Mouse (Mus musculus): ENCODE data around the gene Crlf1. TPM values are rescaled to one million over a fixed set of nuclear protein-coding genes. Genes with fewer than 3 reads are reported as not detected.

The Crlf1 gene
- total and polyA plus RNA-seq, 3 experiments = 3.8 to 26.6 TPM; not detected in 1

- no peak for TF ChIP-seq TAL1 (IDR thresholded peaks at IDR 0.05; ENCODE audit: low read length)
- TF ChIP-seq MYB (IDR thresholded peaks at IDR 0.05; ENCODE audit: low read depth, low read length) = no peak
These were observed 9.6 kb downstream of the Crlf1 start (continued) for GRCm38 (mm10) chr8:70502540-70502939.

- Histone ChIP-seq H3K79me2 (ENCODE audit: control insufficient read depth, insufficient read depth, low read length, poor library complexity) (peaks cover 16% of the 10 kb centered on the region), H3K9ac (ENCODE audit: control insufficient read depth, low read depth, low read length, poor library complexity, severe bottlenecking) (peak overlapping the region; percentile 88), H3K9me3 (replicated peaks; ENCODE audit: insufficient read depth, low read length) (no peaks in the 10 kb centered on the region), H3K36me3 (ENCODE audit: control insufficient read depth in 1 of 2, insufficient read depth in 2 of 2, low read length in 2 of 2) (peaks cover 2 to 18% of the 10 kb centered on the region in 2 experiments; a peak in 3 of 4 replicates), H3K27me3 (ENCODE audit: control insufficient read depth in 1 of 2, insufficient read depth in 2 of 2, low read length in 2 of 2) (no peaks in the 10 kb centered on the region), H3K4me3 (ENCODE audit: control insufficient read depth in 1 of 2, insufficient read depth in 1 of 2, low read depth in 2 of 2, low read length in 2 of 2) (peak overlapping the region; percentile 54 to 84), H3K4me1 (ENCODE audit: control insufficient read depth in 1 of 2, insufficient read depth in 2 of 2, low read length in 2 of 2) (peaks cover 3 to 39% of the 10 kb centered on the region in 2 experiments; a peak in 3 of 4 replicates), H3K27ac (ENCODE audit: control insufficient read depth, low read depth, low read length) (peak overlapping the region; percentile 82)
- peak; percentile 76 for DNase-seq (ENCODE audit: low read depth, low spot score)
- TF ChIP-seq ZMIZ1 (IDR thresholded peaks at IDR 0.05; ENCODE audit: low read depth, low read length) (no peak), JUND (IDR thresholded peaks at IDR 0.05; ENCODE audit: low read depth, low read length) (no peak), ZKSCAN1 (IDR thresholded peaks at IDR 0.05; ENCODE audit: low read depth, low read length) (no peak), UBTF (IDR thresholded peaks at IDR 0.05; ENCODE audit: borderline replicate concordance, insufficient read depth, low read depth, low read length) (0 out of 2 replicates have a peak, but pooled peaks have one; percentile 44), POLR2AphosphoS2 (IDR thresholded peaks at IDR 0.05; ENCODE audit: low read length) (no peak; the same call in 1 of the 2 replicates), SMC3 (IDR thresholded peaks at IDR 0.05; ENCODE audit: low read depth, low read length) (peak; percentile 91), POLR2A (IDR thresholded peaks at IDR 0.05; ENCODE audit: control insufficient read depth in 1 of 2, insufficient read depth in 1 of 2, low read depth in 1 of 2, low read length in 2 of 2, poor library complexity in 1 of 2) (0 out of 4 replicates have a peak, but pooled peaks of 1 of the 2 experiments have one; percentile 39), KAT2A (conservative IDR thresholded peaks at IDR 0.05; ENCODE audit: low read depth, low read length) (no peak), MEF2A (IDR thresholded peaks at IDR 0.05; ENCODE audit: extremely low read depth, insufficient replicate concordance, low read depth, low read length, poor library complexity, severe bottlenecking) (no peak), GATA1 (IDR thresholded peaks at IDR 0.05; ENCODE audit: low read depth, low read length) (no peak), GABPA (IDR thresholded peaks at IDR 0.05; ENCODE audit: low read depth, low read length) (no peak), NELFE (IDR thresholded peaks at IDR 0.05; ENCODE audit: low read depth, low read length) (no peak; the same call in 1 of the 2 replicates), MXI1 (IDR thresholded peaks at IDR 0.05; ENCODE audit: low read depth, low read length) (no peak), USF2 (IDR thresholded peaks at IDR 0.05; ENCODE audit: borderline replicate concordance in 1 of 2, insufficient read depth in 1 of 2, low read depth in 1 of 2, low read length in 2 of 2) (no peak), MYC (IDR thresholded peaks at IDR 0.05; ENCODE audit: low read depth, low read length) (no peak), NRF1 (IDR thresholded peaks at IDR 0.05; ENCODE audit: insufficient read depth, low read depth, low read length, poor library complexity, severe bottlenecking) (no peak), TAL1 (IDR thresholded peaks at IDR 0.05; ENCODE audit: low read length) (no peak), MAZ (IDR thresholded peaks at IDR 0.05; ENCODE audit: low read depth, low read length) (no peak; the same call in 1 of the 2 replicates), ZNF384 (IDR thresholded peaks at IDR 0.05; ENCODE audit: low read depth, low read length) (no peak), BHLHE40 (IDR thresholded peaks at IDR 0.05; ENCODE audit: borderline replicate concordance, low read depth, low read length) (no peak), RAD21 (IDR thresholded peaks at IDR 0.05; ENCODE audit: low read depth, low read length) (peak; percentile 70), EP300 (IDR thresholded peaks at IDR 0.05; ENCODE audit: low read depth in 1 of 2, low read length in 2 of 2) (no peak), SIN3A (IDR thresholded peaks at IDR 0.05; ENCODE audit: low read length) (no peak), MAFK (IDR thresholded peaks at IDR 0.05; ENCODE audit: borderline replicate concordance, low read depth, low read length) (no peak), POLR2AphosphoS5 (IDR thresholded peaks at IDR 0.05; ENCODE audit: borderline replicate concordance, low read depth, low read length) (no peak), CHD1 (IDR thresholded peaks at IDR 0.05; ENCODE audit: low read depth, low read length) (no peak), ETS1 (IDR thresholded peaks at IDR 0.05; ENCODE audit: low read depth, low read length) (no peak), CTCF (IDR thresholded peaks at IDR 0.05 in 2 of 3, conservative IDR thresholded peaks at IDR 0.05 in 1 of 3; ENCODE audit: control insufficient read depth in 1 of 3, insufficient read depth in 1 of 3, low read depth in 2 of 3, low read length in 3 of 3, poor library complexity in 1 of 3, severe bottlenecking in 1 of 3) (peak in 2 of 3 experiments; percentile 89 to 98; a peak in 5 of 6 replicates), TCF12 (IDR thresholded peaks at IDR 0.05; ENCODE audit: low read depth, low read length) (no peak), CHD2 (IDR thresholded peaks at IDR 0.05; ENCODE audit: low read length) (no peak), ZC3H11A (IDR thresholded peaks at IDR 0.05; ENCODE audit: low read depth, low read length) (peak; percentile 63), ELF1 (IDR thresholded peaks at IDR 0.05; ENCODE audit: low read depth, low read length) (no peak), RCOR1 (IDR thresholded peaks at IDR 0.05; ENCODE audit: low read depth, low read length) (no peak)
These were observed 10.2 kb downstream of the Crlf1 start for GRCm38 (mm10) chr8:70503062-70503750.

Data from MEL (cell line).